Mouse (Mus musculus) E14TG2a.4 (cell line): Measurements from ENCODE around the gene Hist3h2a.

Experiments used
- CTCF ChIP-seq: conservative IDR thresholded peaks from 2 replicates; pipeline ENCODE4 v1.5.1; 2014; ENCODE audit warnings: low read length
- NANOG ChIP-seq: IDR thresholded peaks from 2 replicates; pipeline ENCODE4 v1.6.1; 2014; ENCODE audit warnings: borderline replicate concordance, low read length, mixed read lengths
- POU5F1 ChIP-seq: IDR thresholded peaks from 2 replicates; pipeline ENCODE4 v1.6.1; 2014; ENCODE audit warnings: low read length, borderline replicate concordance

GRCm38 (mm10) chr11:58916879-58917744, 37.4 kb upstream of the Hist3h2a start:
- TF ChIP-seq CTCF (peak; percentile 81), POU5F1 (no peak), NANOG (no peak)
